Mouse (Mus musculus) kidney, adult 2 months (tissue): ENCODE data around the gene Kank2.

Experiments used
- CTCF ChIP-seq: fragments of 200-500 bp; conservative IDR thresholded peaks from 2 replicates; pipeline ENCODE4 v1.5.1; 2011; ENCODE audit warnings: low read depth, mild to moderate bottlenecking, control low read depth, low read length, moderate library complexity, mixed read lengths; ENCODE audit not compliant: insufficient read depth, insufficient read length
- POLR2A ChIP-seq: fragments of 200-500 bp; IDR thresholded peaks from one replicate; pipeline ENCODE4 v1.6.1; 2011; ENCODE audit warnings: low read depth, low read length, control low read depth

DNA sequence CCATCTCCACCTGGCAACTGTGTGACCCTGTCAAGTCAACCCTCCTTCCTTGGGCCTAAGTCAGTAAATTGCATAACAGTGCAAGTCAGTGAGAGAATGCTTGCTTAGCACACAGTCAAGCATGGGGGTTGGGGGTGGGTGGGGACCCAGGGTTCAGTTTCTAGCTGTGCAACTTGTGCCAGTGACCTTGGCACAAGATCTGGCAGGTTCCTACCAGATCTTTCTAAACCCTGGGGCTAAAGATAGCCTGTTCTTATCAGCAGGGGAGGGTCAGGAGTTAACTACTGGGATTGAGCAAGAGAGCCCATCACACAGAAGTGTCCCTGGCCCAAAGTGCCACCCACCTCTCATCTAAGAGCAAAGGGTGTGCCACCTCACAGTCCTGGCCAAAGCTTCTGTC, 36.4 kb downstream of the Kank2 start:
- TF ChIP-seq CTCF (no peak), POLR2A (no peak)
